Mouse (Mus musculus) gastrocnemius, adult 8-10 months (tissue): ENCODE measurements around the gene Traf3ip2. TPM values are rescaled to one million over a fixed set of nuclear protein-coding genes. Genes with fewer than 3 reads are reported as not detected.

Source experiments
- DNase-seq, 2 experiments: peaks; one replicate each; pipeline ENCODE4 v3.0.0; 2022; ENCODE audit warnings: low spot score in 2 of 2
- total RNA-seq, 4 experiments: library from RNA; stranded (reverse); gene quantifications; 2 replicates each; pipeline ENCODE4 v1.2.4; 2022

Gene Traf3ip2
- total RNA-seq, result 1 to 10 TPM; 2.8 to 6.3 (median 4.4) TPM

GRCm38 (mm10) chr10:39612633-39612988 is at the start of gene Traf3ip2:
Gene Traf3ip2, plus strand, starts transcription at chr10:39612934.
- DNase-seq, result no peak

- peak in 1 of 2 experiments; percentile 21 for DNase-seq
Observed at GRCm38 (mm10) chr10:39563552-39564223, 49.0 kb upstream of the Traf3ip2 start.

GRCm38 (mm10) chr10:39566901-39567300 is 45.8 kb upstream of the Traf3ip2 start:
- no peak for DNase-seq

- DNase-seq, result no peak
Observed at GRCm38 (mm10) chr10:39568991-39569390, 43.7 kb upstream of the Traf3ip2 start.

GRCm38 (mm10) chr10:39571011-39571410 is 41.7 kb upstream of the Traf3ip2 start:
- DNase-seq, result no peak

DNA sequence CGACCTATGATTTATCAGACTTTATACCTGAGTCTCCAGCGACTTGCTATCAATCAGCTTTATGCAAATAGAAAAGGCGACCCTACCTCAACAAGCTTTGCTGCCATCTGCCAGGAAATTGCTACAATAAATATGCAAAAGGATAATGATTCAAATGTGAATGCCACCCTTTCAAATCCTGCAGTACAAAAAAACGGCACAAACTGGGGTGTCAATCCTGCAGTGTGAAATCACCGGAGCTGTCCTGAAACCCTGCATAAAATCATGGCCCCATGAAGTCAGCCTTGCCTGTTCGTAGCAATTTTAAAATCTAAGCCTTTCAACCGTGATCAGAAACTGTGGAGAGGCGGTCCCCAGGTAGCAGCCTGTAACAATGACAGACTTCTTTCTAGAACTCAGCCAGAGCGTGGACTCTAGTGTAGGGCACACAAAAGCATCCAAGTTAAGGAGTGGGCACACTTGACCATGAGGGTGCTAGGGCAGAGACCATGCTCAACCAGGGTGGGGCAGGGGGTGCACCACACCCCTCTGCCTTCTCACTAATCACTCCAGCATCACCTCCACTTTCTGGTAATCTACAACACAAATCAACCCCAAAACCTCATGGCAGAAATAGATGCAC is 40.6 kb upstream of the Traf3ip2 start:
- no peak for DNase-seq

DNA sequence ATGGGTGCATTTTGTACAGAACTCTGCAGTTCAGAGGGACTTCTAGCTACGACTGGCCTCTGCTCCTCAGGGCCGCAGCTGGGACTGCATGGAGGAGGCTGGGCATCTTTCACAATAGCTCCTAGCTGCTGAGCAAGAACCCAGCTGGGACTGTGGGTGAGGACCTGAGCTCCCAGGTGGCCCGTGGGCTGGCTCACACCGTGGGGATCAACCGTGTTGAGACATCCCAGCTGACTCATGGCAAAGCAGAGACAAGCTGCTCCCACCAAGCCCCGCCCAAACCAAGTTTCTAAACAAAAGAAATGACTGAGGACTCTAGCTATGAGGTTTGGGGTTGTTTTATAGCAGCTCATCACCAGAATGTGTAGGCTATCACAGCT is 40.1 kb upstream of the Traf3ip2 start:
- DNase-seq, result peak in 1 of 2 experiments; percentile 36

DNA sequence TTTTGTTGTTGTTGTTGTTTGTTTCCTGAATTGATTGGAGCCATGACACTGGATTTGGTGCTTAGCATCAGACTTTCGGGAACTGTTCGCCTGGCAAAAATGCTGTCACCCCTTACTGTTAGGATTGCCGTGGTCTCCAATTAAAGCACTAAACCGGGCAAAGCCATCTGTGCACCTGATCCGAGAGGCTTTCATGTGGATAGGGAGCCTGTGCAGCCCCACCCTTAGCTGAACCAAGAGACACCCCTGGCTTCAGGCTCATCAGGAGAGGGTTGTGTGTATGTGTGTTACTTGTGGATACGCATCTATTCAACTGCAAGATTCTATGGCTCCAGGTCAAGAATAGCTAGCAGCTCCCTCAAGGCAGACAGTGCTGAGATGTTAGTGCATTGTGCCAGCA is 36.3 kb upstream of the Traf3ip2 start:
- no peak for DNase-seq

DNA sequence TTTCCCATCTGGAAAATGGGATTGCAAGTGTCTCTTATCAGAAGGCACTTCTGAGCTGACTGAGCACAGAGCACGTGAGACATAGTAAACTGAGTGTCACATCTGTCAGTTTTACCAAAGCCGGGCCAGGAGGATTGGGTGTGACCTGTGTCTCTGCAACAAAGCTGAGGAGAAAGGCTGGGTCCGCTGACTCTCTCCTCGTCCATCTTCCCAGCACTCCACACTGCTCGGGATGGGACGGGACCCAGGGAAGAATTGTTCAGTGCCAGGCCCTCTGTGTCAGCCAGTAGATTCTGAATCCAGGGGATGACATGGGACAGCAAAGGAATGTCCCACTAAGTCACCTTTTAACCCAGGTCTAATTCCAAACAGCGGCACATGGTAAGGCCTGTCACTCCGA is 32.3 kb upstream of the Traf3ip2 start:
- no peak for DNase-seq

GRCm38 (mm10) chr10:39582385-39582784 is 30.3 kb upstream of the Traf3ip2 start:
- no peak for DNase-seq

GRCm38 (mm10) chr10:39583718-39584117 is 29.0 kb upstream of the Traf3ip2 start:
- no peak for DNase-seq

DNA sequence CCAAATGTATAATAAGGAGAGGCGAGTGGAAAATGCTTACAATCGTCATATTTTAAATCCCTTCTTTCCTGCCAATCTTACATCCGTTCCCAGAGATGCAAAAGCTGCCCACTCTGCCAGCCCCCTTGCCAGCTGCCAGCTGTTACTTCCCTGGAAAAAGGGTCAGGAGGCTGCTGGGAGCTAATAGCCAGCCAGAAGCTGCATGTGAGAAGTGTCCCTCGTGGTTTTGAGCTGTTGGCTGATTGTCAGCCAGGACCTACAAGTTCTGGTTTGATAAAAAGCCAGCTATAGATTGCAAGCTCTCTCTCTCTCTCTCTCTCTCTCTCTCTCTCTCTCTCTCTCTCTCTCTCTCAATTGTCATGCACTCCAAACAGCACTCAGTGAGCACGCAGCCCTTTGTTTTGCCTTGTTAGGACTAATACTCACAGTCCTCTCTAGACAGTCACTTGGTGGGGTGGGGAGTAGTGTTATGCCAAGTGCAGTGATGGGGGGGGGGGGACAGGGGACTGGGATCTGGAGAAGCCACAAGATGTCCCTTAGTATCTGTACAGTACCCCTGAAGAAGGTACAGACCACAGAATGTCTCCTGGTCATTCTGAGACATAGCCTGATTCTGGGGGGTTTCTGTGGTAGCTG is 25.3 kb upstream of the Traf3ip2 start:
- no peak for DNase-seq

DNA sequence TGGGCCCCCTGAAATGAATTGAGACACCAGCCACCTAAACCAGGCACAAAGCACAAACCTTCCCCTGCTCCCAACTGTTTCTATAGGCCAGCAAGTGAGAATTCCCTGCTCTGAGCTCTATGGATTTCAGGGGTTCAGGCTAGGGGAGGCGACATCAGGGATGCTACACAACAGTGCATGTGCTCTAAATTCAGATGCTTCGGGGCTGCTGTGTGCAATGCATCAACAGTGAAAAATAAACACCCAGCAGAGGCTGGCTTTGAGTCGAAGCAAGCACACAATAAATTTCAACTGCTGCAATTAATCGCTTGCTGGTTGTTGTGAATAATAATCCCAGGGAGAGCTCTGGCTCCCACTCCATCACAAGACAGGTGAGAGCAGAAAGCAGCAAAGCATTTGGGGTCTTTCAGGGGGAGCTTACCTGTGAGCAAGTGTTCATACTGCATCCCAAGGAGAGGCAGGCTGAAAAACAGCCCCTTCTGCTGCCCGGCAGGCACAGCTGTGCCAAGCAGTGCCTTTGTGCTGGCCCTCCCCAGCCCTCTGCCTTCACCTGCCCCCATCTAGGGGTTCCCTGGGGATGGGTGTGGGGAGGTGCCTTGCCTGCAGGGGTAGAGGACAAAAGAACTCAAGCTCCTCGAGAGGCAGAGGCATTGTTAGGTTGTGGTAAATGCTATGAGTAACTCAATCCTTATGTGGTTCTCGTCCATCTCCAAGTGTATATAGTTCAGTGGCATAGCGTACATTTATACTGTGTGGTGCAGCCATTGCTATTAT is 24.6 kb upstream of the Traf3ip2 start:
- DNase-seq, result no peak

DNA sequence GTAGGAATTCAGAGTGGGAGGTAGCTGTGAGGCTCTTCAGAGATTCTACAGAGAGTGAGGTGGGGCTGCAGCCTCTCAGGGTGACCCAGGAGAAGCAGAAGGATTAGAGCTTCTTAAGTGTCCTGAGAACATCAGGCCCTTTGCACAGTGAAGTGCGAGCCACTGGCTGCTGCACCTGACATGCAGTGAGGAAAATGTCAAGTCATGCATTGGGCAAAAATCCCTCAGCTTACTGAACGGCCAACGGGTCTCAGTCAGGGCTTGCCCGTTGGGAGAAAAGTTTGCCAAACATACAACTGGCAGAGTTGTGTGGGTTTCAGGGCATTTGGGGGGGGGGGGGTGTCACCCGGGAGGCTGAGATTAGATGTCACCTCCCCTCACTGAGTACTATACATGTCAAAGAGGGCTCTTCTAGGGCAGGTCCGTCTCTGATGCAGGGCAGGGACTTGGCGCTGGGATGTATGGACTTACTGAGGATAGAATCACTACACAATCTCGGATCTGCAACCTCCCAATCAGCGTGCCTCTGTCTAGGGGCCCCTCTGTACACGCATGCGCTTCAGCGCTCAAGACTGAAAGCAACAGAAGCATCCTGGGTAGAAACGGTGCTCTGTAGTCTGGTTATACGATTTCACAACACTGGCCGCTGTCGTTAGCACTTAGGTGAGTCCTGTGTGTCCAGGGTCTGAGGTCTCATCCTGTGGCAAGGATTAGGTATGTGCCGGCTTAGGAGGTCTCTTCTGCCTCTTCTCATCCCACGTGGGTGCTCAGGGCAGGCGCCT is 22.8 kb upstream of the Traf3ip2 start:
- no peak for DNase-seq

DNA sequence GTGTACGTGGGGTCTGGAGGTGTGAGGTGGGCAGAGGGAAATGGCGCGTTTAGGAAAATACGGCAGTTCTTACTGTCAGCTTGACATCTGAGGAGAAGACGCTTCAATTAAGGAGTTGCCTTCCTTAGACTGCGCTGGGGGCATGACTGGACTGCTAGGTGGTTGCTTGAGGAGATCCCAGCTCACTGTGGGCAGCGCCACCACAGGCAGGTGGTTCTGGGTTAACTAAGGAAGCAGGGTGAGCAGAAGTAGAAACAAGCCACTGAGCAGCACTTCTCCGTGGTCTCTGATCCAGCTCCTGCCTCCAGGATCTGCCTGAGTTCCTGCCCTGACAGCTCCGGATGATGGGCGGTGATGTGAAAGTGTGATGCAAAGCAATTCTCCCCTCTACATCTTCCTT is 22.1 kb upstream of the Traf3ip2 start:
- no peak for DNase-seq

GRCm38 (mm10) chr10:39592501-39592900 is 20.2 kb upstream of the Traf3ip2 start:
- DNase-seq, result no peak

- DNase-seq, result no peak
Observed at GRCm38 (mm10) chr10:39594716-39595115, 18.0 kb upstream of the Traf3ip2 start.

- DNase-seq, result no peak
Observed at GRCm38 (mm10) chr10:39595862-39596261, 16.9 kb upstream of the Traf3ip2 start.

GRCm38 (mm10) chr10:39597116-39597791 is 15.5 kb upstream of the Traf3ip2 start:
- no peak for DNase-seq

DNA sequence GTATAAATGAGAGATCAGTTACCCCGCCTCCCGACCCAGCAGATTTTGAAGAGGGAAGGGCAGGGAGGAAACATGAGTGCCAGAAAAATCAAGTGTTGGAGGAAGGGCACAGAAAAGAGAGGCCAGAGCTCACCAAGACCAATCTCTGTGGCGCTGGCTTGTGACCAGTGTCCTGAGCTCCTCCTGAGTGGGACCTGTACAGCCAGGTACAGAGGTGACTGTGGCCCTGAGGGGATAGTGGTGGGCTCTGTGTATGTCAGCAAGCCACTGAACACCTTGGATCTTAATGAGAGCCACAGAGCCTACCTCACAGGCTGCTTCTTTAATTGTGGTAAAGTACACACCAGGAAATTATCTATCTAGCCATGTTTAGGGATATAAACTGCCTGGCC is 14.9 kb upstream of the Traf3ip2 start:
- DNase-seq, result no peak

- DNase-seq, result no peak
Observed at GRCm38 (mm10) chr10:39599601-39600000, 13.1 kb upstream of the Traf3ip2 start.
